Mouse (Mus musculus): ENCODE measurements around the gene Trim12a. TPM values are rescaled to one million over a fixed set of nuclear protein-coding genes. Genes with fewer than 3 reads are reported as not detected.

The Trim12a gene
- total RNA-seq, 2 experiments from 2014 or later = 7.0 to 7.2 TPM

Other genes starting within 250 kb of the Trim12a start
- not detected for gene Olfr644, start 243.6 kb downstream of the Trim12a start, total RNA-seq (2021)
- not detected for gene Olfr645, start 230.0 kb downstream of the Trim12a start, total RNA-seq (2021)
- not detected for gene Olfr646, start 210.6 kb downstream of the Trim12a start, total RNA-seq (2021)
- gene Ubqln5, start 185.6 kb downstream of the Trim12a start, total RNA-seq (2021) = not detected
- gene Olfr643, start 178.1 kb downstream of the Trim12a start, total RNA-seq (2021) = not detected
- not detected for gene Ubqln3, start 172.2 kb downstream of the Trim12a start, total RNA-seq (2021)
- gene Ubqlnl, start 164.9 kb downstream of the Trim12a start, total RNA-seq (2021) = not detected
- not detected for gene Olfm5, start 150.6 kb downstream of the Trim12a start, total RNA-seq (2021)
- gene Olfr648, start 132.1 kb downstream of the Trim12a start, total RNA-seq (2021) = not detected
- not detected for gene Olfr649, start 119.5 kb downstream of the Trim12a start, total RNA-seq (2021)
- gene Trim6, start 96.7 kb downstream of the Trim12a start, total RNA-seq (2021) = 1 to 10 TPM in 1 of 2 experiments, under 1 TPM in 1; 0.45 to 1.7 TPM
- 1 to 10 TPM; 3.9 to 4.8 TPM for gene Trim34a, start 71.0 kb downstream of the Trim12a start, total RNA-seq (2021)
- 1 to 10 TPM; 2.2 to 3.4 TPM for gene Trim5, start 27.4 kb downstream of the Trim12a start, total RNA-seq (2021)
- gene Trim34b, start 14.0 kb upstream of the Trim12a start, total RNA-seq (2021) = under 1 TPM; 0.26 to 0.35 TPM
- gene Trim12c, start 37.9 kb upstream of the Trim12a start, total RNA-seq (2021) = 1 to 10 TPM; 4.5 to 4.9 TPM
- gene Trim30b, start 54.4 kb upstream of the Trim12a start, total RNA-seq (2021) = not detected
- gene Trim30c, start 85.4 kb upstream of the Trim12a start, total RNA-seq (2021) = not detected
- 1 to 10 TPM; 1.6 to 2.5 TPM for gene Trim30a, start 149.7 kb upstream of the Trim12a start, total RNA-seq (2021)
- under 1 TPM; 0.26 to 0.67 TPM for gene Trim30d, start 192.4 kb upstream of the Trim12a start, total RNA-seq (2021)
- not detected for gene Olfr651, start 234.7 kb upstream of the Trim12a start, total RNA-seq (2021)
- not detected for gene Olfr652, start 245.4 kb upstream of the Trim12a start, total RNA-seq (2021)

Data from heart, postnatal 10 days (tissue).